Mouse (Mus musculus): ENCODE measurements around the gene Nfkbib. TPM values are rescaled to one million over a fixed set of nuclear protein-coding genes. Genes with fewer than 3 reads are reported as not detected.

Nfkbib gene
- polyA plus RNA-seq (2016; fragmentation: Nextera tagmentation; extraction: Ambion mirVana) = 38.9 and 42.0 TPM in 2 replicates

DNA sequence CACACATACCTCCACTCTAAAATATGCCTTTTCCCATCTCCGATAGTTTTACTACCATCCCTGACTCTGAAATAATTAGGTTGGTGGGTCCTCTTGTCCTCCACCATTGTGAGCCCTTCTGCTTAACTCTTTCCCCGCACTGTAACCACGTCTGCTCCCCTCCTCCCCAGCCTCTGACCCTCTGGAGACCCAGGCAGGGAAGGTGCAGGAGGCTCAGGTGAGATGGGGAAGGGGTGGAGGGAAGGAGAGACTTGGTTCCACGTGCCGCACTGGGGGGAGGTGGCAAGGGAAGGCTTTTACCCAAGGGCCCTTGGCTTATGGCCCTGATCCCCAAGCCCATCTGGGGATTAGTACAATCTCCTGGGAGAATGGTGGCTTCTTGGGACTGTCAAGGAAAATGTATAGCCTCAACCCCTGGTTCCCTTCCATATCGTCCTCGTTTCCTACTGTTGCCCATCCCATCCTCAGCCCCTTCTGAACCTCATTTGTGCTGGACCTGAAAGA is at the start of gene Nfkbib:
Gene Nfkbib (minus strand): TSS at position 51 of the 504 bp plus-strand sequence.
- Histone ChIP-seq H3K36me3 (0 out of 2 replicates have a peak, but pooled peaks cover 10% of the 10 kb centered on the region), H3K4me2 (replicated peaks) (peak within 1 kb of the TSS; percentile 64), H3K4me3 (peak within 1 kb of the TSS; percentile 63), H3K9me3 (no peaks in the 10 kb centered on the region), H3K27ac (no peak within 1 kb of the TSS), H3K27me3 (no peaks in the 10 kb centered on the region), H3K4me1 (peaks cover 12% of the 10 kb centered on the region), H3K9ac (peak within 1 kb of the TSS; percentile 74)
- WGBS = 58% methylated on average over 7 of the region's 7 CpGs
- ATAC-seq (ENCODE audit: insufficient number of reproducible peaks, insufficient read depth, low FRiP score, low TSS enrichment) = no peak

DNA sequence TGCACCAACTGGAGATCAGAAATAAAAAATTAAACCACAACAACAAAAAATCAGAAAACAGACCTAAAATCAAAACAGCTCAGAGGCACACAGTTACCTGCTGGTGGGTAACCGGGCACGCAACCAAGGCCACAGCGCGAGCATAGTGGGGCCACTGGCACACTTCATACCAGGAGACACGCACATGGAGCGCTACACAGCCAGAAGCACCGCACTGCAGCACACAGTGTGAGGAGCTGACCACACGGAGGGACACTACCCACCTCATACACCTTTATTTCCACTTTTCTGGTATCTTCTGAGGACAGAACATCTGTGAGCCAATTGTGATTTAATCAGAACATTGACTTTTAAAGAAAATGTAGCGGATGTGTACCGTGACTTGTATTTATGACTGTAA is 49.6 kb upstream of the Nfkbib start:
- Histone ChIP-seq H3K9ac (no peak overlapping the region), H3K4me3 (no peak overlapping the region), H3K4me2 (replicated peaks) (no peak overlapping the region), H3K27ac (no peak overlapping the region), H3K36me3 (peaks cover 93% of the 10 kb centered on the region), H3K4me1 (peaks cover 42% of the 10 kb centered on the region), H3K9me3 (no peaks in the 10 kb centered on the region), H3K27me3 (no peaks in the 10 kb centered on the region)
- no peak for ATAC-seq (ENCODE audit: insufficient number of reproducible peaks, insufficient read depth, low FRiP score, low TSS enrichment)
- 92% methylated on average over 10 of the region's 10 CpGs for WGBS

DNA sequence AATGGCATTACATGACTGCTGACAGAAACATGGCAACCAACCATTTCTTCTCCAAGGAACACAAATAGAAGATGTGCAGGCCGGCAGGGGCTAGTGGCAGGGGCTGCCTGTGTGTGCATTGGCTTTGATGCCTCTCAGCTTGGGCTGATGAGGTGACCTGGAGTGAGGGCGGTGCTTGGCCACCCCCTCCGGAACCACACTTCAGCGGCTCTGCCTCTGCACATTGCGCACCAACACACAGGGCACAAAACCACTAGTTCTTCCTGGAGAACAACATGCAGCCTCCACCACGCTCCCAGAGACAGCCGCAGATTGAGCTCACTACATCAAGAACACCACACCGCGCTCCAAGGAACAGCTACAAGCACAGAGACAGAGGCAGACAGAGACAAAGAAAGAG is 48.9 kb upstream of the Nfkbib start:
- Histone ChIP-seq H3K27me3 (no peaks in the 10 kb centered on the region), H3K36me3 (peaks cover 87% of the 10 kb centered on the region), H3K9ac (0 out of 2 replicates have a peak overlapping the region, but pooled peaks have one; percentile 34), H3K9me3 (no peaks in the 10 kb centered on the region), H3K4me2 (replicated peaks) (no peak overlapping the region), H3K4me3 (no peak overlapping the region), H3K27ac (no peak overlapping the region), H3K4me1 (peaks cover 42% of the 10 kb centered on the region)
- WGBS = 92% methylated on average over 9 of the region's 9 CpGs
- no peak for ATAC-seq (ENCODE audit: insufficient number of reproducible peaks, insufficient read depth, low FRiP score, low TSS enrichment)

DNA sequence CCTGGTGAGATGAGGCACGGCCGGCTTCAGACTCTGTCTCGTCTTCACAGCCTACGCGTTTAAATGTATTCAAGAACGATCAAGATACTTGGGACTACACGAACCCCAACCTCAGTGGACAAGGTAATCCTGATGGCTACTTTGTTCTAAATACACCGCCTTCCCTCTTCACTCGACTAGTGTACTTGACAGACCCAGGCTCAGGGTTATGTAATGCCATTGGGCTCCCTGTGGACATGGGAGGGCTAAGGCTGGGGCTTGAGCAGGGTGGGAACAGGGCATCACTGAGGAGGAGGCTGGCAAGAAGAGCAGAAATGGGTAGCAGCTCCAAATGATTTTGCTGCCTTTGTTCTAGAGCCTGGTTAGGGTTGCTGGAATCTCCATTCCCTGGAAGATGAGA is 47.9 kb upstream of the Nfkbib start:
- Histone ChIP-seq H3K4me2 (replicated peaks) (no peak overlapping the region), H3K4me3 (no peak overlapping the region), H3K9me3 (no peaks in the 10 kb centered on the region), H3K27ac (no peak overlapping the region), H3K36me3 (peaks cover 78% of the 10 kb centered on the region), H3K9ac (no peak overlapping the region), H3K4me1 (peaks cover 42% of the 10 kb centered on the region), H3K27me3 (no peaks in the 10 kb centered on the region)
- WGBS = 88% methylated on average over 9 of the region's 9 CpGs
- no peak for ATAC-seq (ENCODE audit: insufficient number of reproducible peaks, insufficient read depth, low FRiP score, low TSS enrichment)

DNA sequence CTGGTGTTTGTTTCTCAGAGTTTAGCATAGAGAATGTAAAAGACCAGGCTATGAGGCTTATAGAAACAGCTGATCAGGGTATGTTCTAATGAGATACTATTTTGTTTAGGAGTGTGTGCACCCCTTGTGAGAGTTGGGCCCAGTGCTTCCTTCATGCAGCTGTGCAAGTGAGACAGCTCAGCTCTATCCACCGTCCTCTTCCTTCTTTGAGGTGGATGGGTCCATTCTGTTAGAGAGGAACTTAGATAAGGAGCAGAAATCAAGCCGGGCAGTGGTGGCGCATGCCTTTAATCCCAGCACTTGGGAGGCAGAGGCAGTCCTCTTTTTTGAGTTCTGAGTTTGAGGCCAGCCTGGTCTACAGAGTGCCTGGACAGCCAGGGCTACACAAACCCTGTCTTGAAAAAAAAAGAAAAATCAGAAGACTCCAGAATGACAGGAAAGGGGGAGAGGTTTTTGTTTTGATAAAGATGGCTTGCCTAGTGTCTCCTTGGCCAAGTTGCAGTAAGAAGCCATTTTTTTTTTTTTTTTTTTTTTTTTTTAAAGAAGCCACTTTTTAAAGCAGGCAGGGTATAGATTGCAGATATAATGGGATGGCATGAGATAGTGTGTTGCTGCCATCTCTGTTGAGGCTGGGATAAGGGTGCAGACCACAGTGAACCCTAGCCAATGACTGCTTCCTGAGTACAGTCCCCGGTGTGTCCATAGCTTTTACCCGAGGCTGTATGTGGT is 47.2 kb upstream of the Nfkbib start:
- Histone ChIP-seq H3K9me3 (no peaks in the 10 kb centered on the region), H3K4me2 (replicated peaks) (no peak overlapping the region), H3K9ac (no peak overlapping the region), H3K4me3 (no peak overlapping the region), H3K4me1 (peaks cover 39% of the 10 kb centered on the region), H3K27me3 (no peaks in the 10 kb centered on the region), H3K36me3 (peaks cover 70% of the 10 kb centered on the region), H3K27ac (no peak overlapping the region)
- no peak for ATAC-seq (ENCODE audit: insufficient number of reproducible peaks, insufficient read depth, low FRiP score, low TSS enrichment)
- WGBS = 89% methylated on average over 5 of the region's 5 CpGs

DNA sequence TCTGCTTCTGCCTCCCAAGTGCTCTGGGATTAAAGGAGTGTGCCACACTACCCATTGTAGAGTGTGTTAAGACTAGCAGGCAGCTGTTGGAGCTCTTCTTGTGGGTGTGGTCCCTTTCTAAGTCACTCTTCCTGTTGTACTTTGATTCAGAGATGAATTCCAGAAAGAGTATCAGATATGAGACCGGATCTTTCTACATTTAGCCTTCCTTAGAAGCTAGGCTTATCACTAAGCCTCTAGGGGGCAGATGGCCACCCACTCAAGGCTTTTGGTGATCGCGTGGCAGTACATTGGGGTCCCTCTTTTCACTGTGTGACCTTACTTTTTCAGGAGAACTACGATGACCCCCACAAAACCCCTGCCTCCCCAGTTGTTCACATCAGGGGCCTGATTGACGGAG is 45.6 kb upstream of the Nfkbib start:
- Histone ChIP-seq H3K36me3 (peaks cover 56% of the 10 kb centered on the region), H3K27ac (0 out of 2 replicates have a peak overlapping the region, but pooled peaks have one; percentile 18), H3K9me3 (no peaks in the 10 kb centered on the region), H3K9ac (peak overlapping the region; percentile 98; the same call in 1 of the 2 replicates), H3K4me2 (replicated peaks) (peak overlapping the region; percentile 94), H3K4me3 (peak overlapping the region; percentile 74), H3K27me3 (no peaks in the 10 kb centered on the region), H3K4me1 (peaks cover 43% of the 10 kb centered on the region)
- ATAC-seq (ENCODE audit: insufficient number of reproducible peaks, insufficient read depth, low FRiP score, low TSS enrichment) = no peak
- WGBS = 86% methylated on average over 5 of the region's 5 CpGs

DNA sequence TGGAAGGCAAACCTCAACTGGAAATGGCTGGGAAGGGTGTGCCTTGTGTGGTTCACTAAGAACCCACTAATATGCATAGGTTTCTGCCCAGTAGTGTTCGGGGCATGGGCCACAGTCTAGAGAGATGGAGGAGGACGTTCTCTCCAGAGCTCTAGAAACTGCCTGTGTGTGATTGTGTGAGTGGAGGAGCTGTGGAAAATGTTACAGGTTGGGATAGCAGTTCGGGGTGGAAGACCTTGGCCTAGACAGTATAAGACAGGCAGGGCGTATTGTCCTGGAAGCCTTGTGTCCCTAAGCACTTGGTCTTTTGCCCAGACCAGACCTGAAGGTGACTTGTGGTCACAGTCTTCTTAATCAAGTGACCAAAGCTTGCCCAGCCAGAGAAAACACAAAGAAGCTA is 45.1 kb upstream of the Nfkbib start:
- peaks cover 44% of the 10 kb centered on the region for H3K4me1 ChIP-seq

DNA sequence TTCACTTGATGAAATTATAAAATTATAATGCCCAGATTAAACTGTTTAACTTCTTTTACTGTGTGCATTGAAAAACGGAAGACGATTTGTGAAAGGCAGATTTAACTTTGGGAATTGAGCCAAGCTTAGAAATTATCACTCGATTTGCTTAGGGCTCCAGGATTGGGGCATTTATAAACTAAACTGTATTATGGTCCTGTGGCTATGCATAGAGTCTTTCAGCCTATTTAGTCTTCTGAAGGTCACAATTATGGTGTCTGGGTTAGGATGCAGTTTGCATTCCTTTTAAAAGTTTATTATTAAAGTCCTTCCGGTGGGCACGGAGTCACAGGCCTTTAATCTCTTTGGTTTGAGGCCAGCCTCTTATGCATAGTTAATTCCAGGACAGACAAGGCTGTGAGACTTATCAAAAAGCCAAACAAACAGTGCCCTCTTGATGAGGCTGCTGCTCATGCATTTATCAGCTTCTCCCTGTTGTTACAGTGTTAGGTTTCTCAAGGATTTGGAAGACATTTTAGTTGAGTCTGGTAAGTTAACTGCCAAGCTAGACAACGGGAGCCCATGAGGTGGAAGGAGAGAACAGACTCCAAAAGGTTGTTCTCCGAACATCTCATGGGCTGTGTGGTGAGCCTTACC is 44.4 kb upstream of the Nfkbib start:
- ATAC-seq (ENCODE audit: insufficient number of reproducible peaks, insufficient read depth, low FRiP score, low TSS enrichment) = no peak
- Histone ChIP-seq H3K9ac (peak overlapping the region; percentile 98), H3K4me3 (peak overlapping the region; percentile 74), H3K27ac (peak overlapping the region; percentile 99; the same call in 1 of the 2 replicates), H3K36me3 (peaks cover 45% of the 10 kb centered on the region), H3K4me1 (peaks cover 37% of the 10 kb centered on the region), H3K9me3 (no peaks in the 10 kb centered on the region), H3K27me3 (no peaks in the 10 kb centered on the region), H3K4me2 (replicated peaks) (peak overlapping the region; percentile 94)
- 10% methylated on average over 7 of the region's 7 CpGs for WGBS

More for the DNA sequence above, 45.1 kb upstream of the Nfkbib start:
- ATAC-seq (ENCODE audit: insufficient number of reproducible peaks, insufficient read depth, low FRiP score, low TSS enrichment) = no peak
- Histone ChIP-seq H3K4me2 (replicated peaks) (peak overlapping the region; percentile 94), H3K9me3 (no peaks in the 10 kb centered on the region), H3K27me3 (no peaks in the 10 kb centered on the region), H3K27ac (peak overlapping the region; percentile 18; the same call in 1 of the 2 replicates), H3K36me3 (peaks cover 51% of the 10 kb centered on the region), H3K9ac (peak overlapping the region; percentile 98), H3K4me3 (peak overlapping the region; percentile 74)
- WGBS = 73% methylated on average over 4 of the region's 4 CpGs

- H3K9me3 ChIP-seq = no peaks in the 10 kb centered on the region
- H3K4me3 ChIP-seq = peak overlapping the region; percentile 74
- no peaks in the 10 kb centered on the region for H3K27me3 ChIP-seq
- WGBS = under 1% methylated on average over 30 of the region's 40 CpGs
- peak overlapping the region; percentile 94 for H3K4me2 ChIP-seq (replicated peaks)
- H3K9ac ChIP-seq = peak overlapping the region; percentile 98
- ATAC-seq (ENCODE audit: insufficient number of reproducible peaks, insufficient read depth, low FRiP score, low TSS enrichment) = no peak
- H3K36me3 ChIP-seq = peaks cover 40% of the 10 kb centered on the region
- peak overlapping the region; percentile 99 for H3K27ac ChIP-seq
- H3K4me1 ChIP-seq = peaks cover 37% of the 10 kb centered on the region
Measured at GRCm38 (mm10) chr7:28811228-28811627, 43.9 kb upstream of the Nfkbib start.

DNA sequence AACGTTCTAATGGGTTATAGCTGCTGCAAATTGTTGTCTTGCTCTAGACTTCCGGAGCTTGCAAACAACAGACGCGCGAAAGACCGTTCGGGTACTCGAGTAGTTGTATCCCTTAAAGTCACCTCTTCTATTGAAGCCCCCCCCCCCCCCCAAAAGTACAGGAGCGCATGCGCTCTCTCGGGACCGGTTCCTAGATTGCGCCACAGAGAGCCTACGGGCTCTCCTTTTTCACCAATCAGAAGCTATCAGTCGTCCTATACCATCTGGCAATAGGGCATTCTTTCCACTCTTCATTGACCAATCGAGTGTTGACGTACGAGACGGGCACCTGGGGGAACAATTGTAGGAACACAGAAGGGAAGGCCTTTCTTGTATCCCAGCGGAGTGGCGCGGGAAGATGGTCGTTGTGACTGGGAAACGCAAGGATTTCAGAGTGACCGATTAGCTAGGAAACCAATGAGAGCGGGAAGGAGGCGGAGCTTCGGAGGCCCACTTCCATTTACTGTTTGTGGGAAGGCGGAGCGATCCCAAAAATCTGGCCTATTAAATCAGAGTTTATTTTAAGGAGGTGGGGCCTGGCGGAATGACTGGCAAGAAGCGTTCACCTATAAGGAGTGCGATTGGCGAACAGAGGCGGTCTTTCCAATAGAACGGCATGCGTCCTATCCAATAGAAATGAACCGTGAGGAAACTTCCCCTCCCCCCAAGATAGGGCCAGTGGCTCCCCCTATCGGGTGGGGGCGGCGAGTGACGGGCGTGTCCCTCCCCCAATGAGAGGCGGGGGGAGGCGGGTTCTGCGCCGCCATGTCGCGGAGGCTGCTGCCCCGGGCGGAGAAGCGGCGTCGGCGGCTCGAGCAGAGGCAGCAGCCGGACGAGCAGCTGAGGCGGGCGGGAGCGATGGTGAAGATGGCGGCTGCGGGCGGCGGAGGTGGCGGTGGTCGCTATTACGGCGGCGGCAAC is 43.1 kb upstream of the Nfkbib start:
- under 1% methylated on average over 70 of the region's 70 CpGs for WGBS
- H3K27me3 ChIP-seq = no peaks in the 10 kb centered on the region
- peaks cover 36% of the 10 kb centered on the region for H3K4me1 ChIP-seq

More for the DNA sequence above, 43.1 kb upstream of the Nfkbib start:
- ATAC-seq (ENCODE audit: insufficient number of reproducible peaks, insufficient read depth, low FRiP score, low TSS enrichment) = peak; percentile 87
- no peaks in the 10 kb centered on the region for H3K9me3 ChIP-seq
- peak overlapping the region; percentile 100 for H3K27ac ChIP-seq
- peak overlapping the region; percentile 94 for H3K4me2 ChIP-seq (replicated peaks)
- peak overlapping the region; percentile 98 for H3K9ac ChIP-seq
- peak overlapping the region; percentile 86 for H3K4me3 ChIP-seq
- peaks cover 32% of the 10 kb centered on the region for H3K36me3 ChIP-seq
